Mouse (Mus musculus) T-helper 2 cell (primary cell): ENCODE data around the gene Olfr1093.

Experiments
- in situ Hi-C: fragments of 300-600 bp; cut with MboI, MseI; formaldehyde crosslinking; loops from one replicate; pipeline ENCODE4 v1.15.1; 2025; ENCODE audit warnings: high pct_unique_total_duplicates

Olfr1093 gene

GRCm38 (mm10) chr2:86782179-86782578, at the start of gene Olfr1093:
Olfr1093 (plus strand) TSS chr2:86782479.
- in situ Hi-C loops = no loop called here

- in situ Hi-C loops = no loop called here
Measured at GRCm38 (mm10) chr2:86733601-86734000, 48.7 kb upstream of the Olfr1093 start, which contains the start of gene Olfr1089. Olfr1089 (minus strand) TSS chr2:86733701.

DNA sequence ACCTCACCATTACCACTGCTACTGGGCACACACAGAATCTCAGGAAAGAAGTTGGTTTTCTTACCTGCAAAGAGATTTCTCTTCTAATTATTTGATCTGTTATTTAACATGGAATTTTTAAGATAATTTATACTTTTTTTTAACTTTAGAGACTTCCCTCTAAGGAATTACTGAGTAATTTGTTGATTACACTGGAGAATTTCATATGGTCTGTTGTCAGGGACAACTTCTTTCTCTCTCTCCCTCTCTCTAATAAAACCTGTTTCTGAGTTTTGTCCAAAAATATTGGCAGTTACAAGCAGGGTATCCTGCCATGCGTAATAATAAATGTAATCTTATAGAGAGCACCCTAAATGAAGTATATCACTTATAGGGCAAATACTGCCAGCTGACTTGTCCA, 23.4 kb upstream of the Olfr1093 start, which contains the start of gene Olfr1090:
Gene Olfr1090 (minus strand): TSS at position 101 of the 400 bp plus-strand sequence.
- in situ Hi-C loops = no loop called here

GRCm38 (mm10) chr2:86761050-86761449, 21.2 kb upstream of the Olfr1093 start:
- in situ Hi-C loops = no loop called here

- in situ Hi-C loops = no loop called here
Measured at GRCm38 (mm10) chr2:86809918-86810317, 27.6 kb downstream of the Olfr1093 start, which contains the start of gene Olfr141. Olfr141 (minus strand) TSS chr2:86810018.

GRCm38 (mm10) chr2:86824363-86824762, 42.1 kb downstream of the Olfr1093 start, which contains the start of gene Olfr1094:
Olfr1094 (plus strand) TSS chr2:86824663.
- in situ Hi-C loops = no loop called here
